Mouse (Mus musculus) cerebellum, adult 9-11 months (tissue): Measurements from ENCODE around the gene Tmem132b.

Source experiments
- DNase-seq: peaks from one replicate; pipeline ENCODE4 v3.0.0; 2022

Gene Tmem132b

DNA sequence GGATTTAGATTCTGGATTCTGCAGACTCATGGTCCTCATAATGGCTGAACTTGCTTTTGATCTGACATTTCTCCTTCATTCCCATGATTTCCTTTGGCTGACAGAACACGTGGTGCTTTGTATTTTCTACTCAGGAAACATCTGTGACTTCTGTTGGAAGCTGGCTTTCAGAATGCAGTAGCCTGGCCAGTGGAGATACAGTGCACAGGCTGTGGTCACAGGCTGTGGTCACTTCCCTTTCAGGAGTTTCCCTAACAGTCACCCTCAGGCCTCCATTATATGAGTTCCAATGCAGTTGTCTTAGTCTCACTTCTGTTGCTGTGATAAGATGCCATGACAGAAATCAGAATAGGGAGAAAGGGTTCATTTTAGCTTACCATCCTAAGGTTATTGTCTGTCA lies 262.7 kb downstream of the Tmem132b start:
- DNase-seq: no peak

GRCm38 (mm10) chr5:125799622-125800021 lies 268.0 kb downstream of the Tmem132b start:
- DNase-seq: no peak

GRCm38 (mm10) chr5:125800025-125800424 lies 268.5 kb downstream of the Tmem132b start:
- DNase-seq: no peak

GRCm38 (mm10) chr5:125802801-125803200 lies 271.2 kb downstream of the Tmem132b start:
- DNase-seq: no peak

DNA sequence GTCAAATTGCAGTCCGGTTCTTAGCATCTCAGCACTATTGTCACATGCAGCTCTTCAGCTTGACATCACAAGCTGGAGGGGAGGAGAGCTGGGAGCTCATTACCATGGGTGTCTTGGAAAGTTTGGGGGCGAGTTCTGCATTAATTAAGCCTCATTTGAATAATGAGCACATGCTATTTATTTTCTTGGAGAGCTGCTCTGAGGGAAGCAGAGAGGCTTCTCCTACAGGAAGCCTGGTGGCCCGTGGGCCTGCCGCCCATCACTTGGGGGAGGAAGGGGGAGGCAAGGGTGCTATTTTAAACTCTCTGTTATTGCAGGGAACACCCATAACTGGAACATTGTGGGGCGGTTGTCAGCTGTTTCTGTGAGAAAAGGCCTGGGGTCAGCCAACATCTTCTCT lies 273.8 kb downstream of the Tmem132b start:
- no peak for DNase-seq

GRCm38 (mm10) chr5:125807861-125808260 lies 276.3 kb downstream of the Tmem132b start:
- DNase-seq: no peak

DNA sequence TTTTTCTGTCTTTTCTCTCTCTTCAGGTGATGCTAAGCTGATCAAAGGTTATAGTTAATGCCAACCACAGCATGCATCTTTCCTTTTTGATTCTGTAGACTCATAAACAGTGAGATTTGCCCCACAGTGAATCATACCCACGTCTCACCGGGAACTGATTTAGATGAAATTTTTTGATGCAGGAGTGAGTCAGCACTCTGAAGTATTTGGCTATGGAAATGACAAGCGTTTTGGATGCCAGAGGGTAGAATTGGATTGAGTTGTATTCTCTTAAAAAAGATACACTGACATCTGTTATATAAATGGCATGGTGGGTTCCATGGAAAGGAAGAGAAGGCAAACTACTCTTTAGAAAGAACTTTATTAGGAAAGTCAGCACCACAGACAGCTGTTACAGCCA lies 297.8 kb downstream of the Tmem132b start:
- DNase-seq: no peak

GRCm38 (mm10) chr5:125835890-125836289 lies 304.3 kb downstream of the Tmem132b start:
- no peak for DNase-seq

DNA sequence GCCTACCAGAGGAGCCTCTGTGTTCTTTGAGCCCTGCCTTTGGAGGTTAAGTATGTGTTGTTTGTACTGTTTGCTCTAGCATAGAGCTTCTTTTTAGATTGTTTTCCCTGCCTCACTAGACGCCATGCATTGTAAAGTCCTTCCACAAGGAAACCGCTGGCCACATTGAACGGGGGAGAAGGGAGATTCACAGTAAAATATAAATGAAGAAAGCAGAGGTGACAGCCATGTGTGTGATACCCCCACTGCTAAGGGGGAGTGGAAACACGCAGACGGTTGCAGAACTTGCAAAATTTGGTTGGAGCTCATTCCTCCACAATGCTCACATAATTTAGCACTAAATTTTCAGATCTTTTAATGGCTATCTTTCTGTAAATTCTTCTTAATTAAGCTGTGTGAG lies 305.2 kb downstream of the Tmem132b start:
- DNase-seq: no peak
